In genomic region chr19:43939769-43940689, GRCm38 (mm10) we compare ENCODE assay signal across 8 mouse cellular contexts. TPM values are rescaled to one million over a fixed set of nuclear protein-coding genes. Genes with fewer than 3 reads are reported as not detected.
DNase-seq lines count a peak whose midpoint lies in the region; ATAC-seq lines count a peak whose summit lies in the region.

Gene Dnmbp (minus strand): TSS chr19:43940191.

- H3K9ac ChIP-seq in hindbrain, embryonic 11.5 days (ENCODE audit: low read depth, low read length) = peak within 1 kb of the TSS; percentile 72

- H3K9me3 ChIP-seq in hindbrain, embryonic 11.5 days (ENCODE audit: control insufficient read depth, low read length) = no peaks in the 10 kb centered on the region

- peak; percentile 92 for DNase-seq in NIH3T3 (ENCODE audit: low read depth)
- DNase-seq in cerebellum, postnatal 10 days = peak; percentile 95
- DNase-seq in frontal cortex, postnatal 10 days (ENCODE audit: low spot score in 2 of 2) = peak; percentile 30 to 73
- peak; percentile 90 for DNase-seq in hindbrain, embryonic 11.5 days (ENCODE audit: low spot score)
- DNase-seq in layer of hippocampus, postnatal 14 days (ENCODE audit: low spot score in 2 of 2) = peak; percentile 65
- peak; percentile 91 for DNase-seq in lung, postnatal 10 days
- DNase-seq in ovary, postnatal 14 days (ENCODE audit: low spot score) = peak; percentile 81
- peak; percentile 64 to 91 for DNase-seq in thymus, postnatal 10 days (ENCODE audit: low spot score in 2 of 2)

- H3K4me1 ChIP-seq in hindbrain, embryonic 11.5 days (replicated peaks; ENCODE audit: control insufficient read depth, insufficient read depth, low read length) = no peaks in the 10 kb centered on the region

- ATAC-seq in hindbrain, embryonic 11.5 days (ENCODE audit: low FRiP score) = peak; percentile 82

- no peak within 1 kb of the TSS; the same call in 1 of the 2 replicates for H3K27ac ChIP-seq in hindbrain, embryonic 11.5 days (ENCODE audit: low read depth, low read length)

- H3K4me3 ChIP-seq in hindbrain, embryonic 11.5 days (ENCODE audit: low read depth, low read length) = peak within 1 kb of the TSS; percentile 64

- H3K4me2 ChIP-seq in hindbrain, embryonic 11.5 days (replicated peaks; ENCODE audit: low read depth, low read length) = peak within 1 kb of the TSS; percentile 91

- no peaks in the 10 kb centered on the region for H3K27me3 ChIP-seq in hindbrain, embryonic 11.5 days (ENCODE audit: control insufficient read depth, insufficient read depth, low read length)

- no peaks in the 10 kb centered on the region for H3K36me3 ChIP-seq in hindbrain, embryonic 11.5 days (ENCODE audit: control insufficient read depth, insufficient read depth, low read length)

- 8% methylated on average over 44 of the region's 94 CpGs for WGBS in hindbrain, embryonic 11.5 days

RNA-seq across cellular contexts. Expression of gene Dnmbp, which starts in this region (rescaled TPM):
- polyA plus RNA-seq in hindbrain, embryonic 11.5 days (2014; fragmentation: Nextera tagmentation; extraction: Ambion mirVana) = 12.2 and 13.5 TPM in 2 replicates
- total RNA-seq in layer of hippocampus, postnatal 14 days (2021) = 10 to 100 TPM in 1 of 2 experiments, 1 to 10 TPM in 1; 9.5 to 10.3 TPM
